Mouse (Mus musculus): ENCODE results near the gene Tunar.

- TF ChIP-seq CTCF (IDR thresholded peaks at IDR 0.05; ENCODE audit: control insufficient read depth, insufficient read depth, insufficient read length) (no peak), USF1 (IDR thresholded peaks at IDR 0.05; ENCODE audit: low read depth) (no peak), MYOG (IDR thresholded peaks at IDR 0.05; ENCODE audit: control insufficient read depth, extremely low read depth, insufficient read length) (no peak), MAX (IDR thresholded peaks at IDR 0.05) (no peak)
These were observed 99.1 kb downstream of the Tunar start for GRCm38 (mm10) chr12:105432807-105433206.
